Mouse (Mus musculus): ENCODE results near the gene Cox20.
"Not testable (repeated sequence)": the region's sequence is repeated elsewhere in the genome, so short reads cannot be mapped to it uniquely, and the experiment has no call there.

Cox20 gene

GRCm38 (mm10) chr1:178337551-178338317 is 18.8 kb downstream of the Cox20 start, which contains the start of gene Hnrnpu:
TSS of gene Hnrnpu (minus strand) at chr1:178337797.
- ChIA-PET CTCF (interaction anchor here in 1 of 4 experiments (0.5 kb wide), 1 partner anchor 47 kb away, joined by 3 read pairs; no protein-coding TSS in a partner anchor), POLR2A (interaction anchor here (0.6 to 28.6 kb wide), 45 partner anchors 10 to 350 kb away, joined by 3 to 1059 read pairs (median 7); partner anchors contain the start of genes Cox20 (in 3 of the 4) and Efcab2 (in 1 of the 4))

GRCm38 (mm10) chr1:178338318-178338641 is 19.4 kb downstream of the Cox20 start:
- ChIA-PET POLR2A (interaction anchor here (0.7 to 28.6 kb wide), 24 partner anchors 11 to 111 kb away, joined by 3 to 1059 read pairs (median 5); partner anchors contain the start of genes Cox20 (in 2 of the 4) and Efcab2 (in 2 of the 4)), CTCF (no interaction called here)

- ChIA-PET POLR2A (interaction anchor here in 3 of 4 experiments (0.5 to 28.6 kb wide), 12 partner anchors 9 to 535 kb away, joined by 3 to 1059 read pairs (median 4); partner anchors contain the start of gene Cox20 (in 2 of the 3)), CTCF (no interaction called here)
These were observed 21.3 kb downstream of the Cox20 start for GRCm38 (mm10) chr1:178340213-178340612.

GRCm38 (mm10) chr1:178341435-178341834 is 22.5 kb downstream of the Cox20 start:
- POLR2A ChIA-PET: interaction anchor here in 3 of 4 experiments (0.6 to 28.6 kb wide), 17 partner anchors 9 to 66 kb away, joined by 3 to 1059 read pairs (median 5); partner anchors contain the start of gene Cox20 (in 2 of the 3)
- CTCF ChIA-PET: no interaction called here

GRCm38 (mm10) chr1:178342063-178342462 is 23.1 kb downstream of the Cox20 start:
- ChIA-PET CTCF (no interaction called here), POLR2A (interaction anchor here in 3 of 4 experiments (0.7 to 28.6 kb wide), 15 partner anchors 8 to 117 kb away, joined by 3 to 1059 read pairs (median 6); partner anchors contain the start of gene Cox20 (in 2 of the 3))

- POLR2A ChIA-PET: interaction anchor here in 3 of 4 experiments (0.7 to 28.6 kb wide), 11 partner anchors 8 to 117 kb away, joined by 3 to 1059 read pairs (median 4); partner anchors contain the start of gene Cox20 (in 2 of the 3)
- CTCF ChIA-PET: no interaction called here
These were observed 23.7 kb downstream of the Cox20 start for GRCm38 (mm10) chr1:178342612-178343011.

- CTCF ChIA-PET: not testable (repeated sequence)
- POLR2A ChIA-PET: interaction anchor here in 2 of 4 experiments (0.5 to 28.6 kb wide), 5 partner anchors 9 to 149 kb away, joined by 3 to 1059 read pairs (median 6); partner anchors contain the start of gene Cox20 (in 1 of the 2)
These were observed 25.3 kb downstream of the Cox20 start for GRCm38 (mm10) chr1:178344071-178344805.

GRCm38 (mm10) chr1:178350792-178351191 is 31.9 kb downstream of the Cox20 start:
- ChIA-PET CTCF (no interaction called here), POLR2A (interaction anchor here in 1 of 4 experiments (0.6 to 1.2 kb wide), 4 partner anchors 10 to 154 kb away, joined by 3 to 6 read pairs (median 4); no protein-coding TSS in a partner anchor)

GRCm38 (mm10) chr1:178351643-178352042 is 32.7 kb downstream of the Cox20 start:
- POLR2A ChIA-PET: interaction anchor here in 2 of 4 experiments (1.4 to 5.6 kb wide), 4 partner anchors 10 to 18 kb away, joined by 3 to 20 read pairs (median 6); partner anchors contain the start of gene Hnrnpu (in 1 of the 2)
- CTCF ChIA-PET: no interaction called here

- ChIA-PET POLR2A (interaction anchor here in 2 of 4 experiments (1.1 to 5.6 kb wide), 4 partner anchors 13 to 40 kb away, joined by 3 to 20 read pairs (median 9); partner anchors contain the start of gene Hnrnpu (in 1 of the 2)), CTCF (no interaction called here)
These were observed 35.6 kb downstream of the Cox20 start for GRCm38 (mm10) chr1:178354576-178354975.

- POLR2A ChIA-PET: interaction anchor here (0.6 to 7.9 kb wide), 37 partner anchors 9 to 371 kb away, joined by 3 to 116 read pairs (median 4); partner anchors contain the start of genes Hnrnpu (in 4 of the 4) and Cox20 (in 1 of the 4)
- CTCF ChIA-PET: interaction anchor here in 2 of 4 experiments (0.6 to 1.0 kb wide), 2 partner anchors 8 to 11 kb away, joined by 3 read pairs; no protein-coding TSS in a partner anchor
These were observed 39.1 kb downstream of the Cox20 start for GRCm38 (mm10) chr1:178357776-178358710.

GRCm38 (mm10) chr1:178360264-178360663 is 41.3 kb downstream of the Cox20 start:
- CTCF ChIA-PET: no interaction called here
- POLR2A ChIA-PET: interaction anchor here (0.7 to 7.9 kb wide), 23 partner anchors 9 to 51 kb away, joined by 3 to 116 read pairs (median 5); partner anchors contain the start of genes Hnrnpu (in 3 of the 4) and Efcab2 (in 1 of the 4)

GRCm38 (mm10) chr1:178360702-178361101 is 41.8 kb downstream of the Cox20 start:
- POLR2A ChIA-PET: interaction anchor here (0.6 to 7.9 kb wide), 25 partner anchors 9 to 135 kb away, joined by 3 to 116 read pairs (median 5); partner anchors contain the start of genes Hnrnpu (in 3 of the 4) and Efcab2 (in 1 of the 4)
- CTCF ChIA-PET: no interaction called here

- ChIA-PET CTCF (no interaction called here), POLR2A (interaction anchor here (0.6 to 6.5 kb wide), 17 partner anchors 9 to 382 kb away, joined by 3 to 66 read pairs (median 5); partner anchors contain the start of genes Hnrnpu (in 2 of the 4), Catspere2 (in 1 of the 4) and Cox20 (in 1 of the 4))
These were observed 46.2 kb downstream of the Cox20 start for GRCm38 (mm10) chr1:178365171-178365570.

GRCm38 (mm10) chr1:178368121-178368520 is 49.2 kb downstream of the Cox20 start:
- CTCF ChIA-PET: interaction anchor here in 1 of 4 experiments (0.6 kb wide), 1 partner anchor 79 kb away, joined by 4 read pairs; no protein-coding TSS in a partner anchor
- POLR2A ChIA-PET: interaction anchor here in 3 of 4 experiments (0.6 to 6.5 kb wide), 16 partner anchors 10 to 381 kb away, joined by 3 to 66 read pairs (median 7); partner anchors contain the start of genes Cox20 (in 2 of the 3), Efcab2 (in 2 of the 3) and Hnrnpu (in 2 of the 3)

- CTCF ChIA-PET: interaction anchor here in 2 of 4 experiments (0.5 to 1.5 kb wide), 2 partner anchors 10 to 55 kb away, joined by 3 to 7 read pairs; no protein-coding TSS in a partner anchor
- POLR2A ChIA-PET: interaction anchor here in 3 of 4 experiments (0.6 to 6.5 kb wide), 22 partner anchors 9 to 54 kb away, joined by 3 to 66 read pairs (median 4); partner anchors contain the start of genes Cox20 (in 2 of the 3), Efcab2 (in 1 of the 3) and Hnrnpu (in 1 of the 3)
These were observed 49.8 kb downstream of the Cox20 start for GRCm38 (mm10) chr1:178368548-178369271.

Data from embryonic stem cell, embryonic (primary cell).